Mouse (Mus musculus): ENCODE data around the gene Slc46a1. TPM values are rescaled to one million over a fixed set of nuclear protein-coding genes. Genes with fewer than 3 reads are reported as not detected.

The Slc46a1 gene
- total RNA-seq, 2 experiments from 2014 or later, result 0.56 to 3.6 TPM

- ATAC-seq (replicated peaks; ENCODE audit: low FRiP score, low TSS enrichment, poor library complexity, severe bottlenecking), result no peak
Observed at GRCm38 (mm10) chr11:78453675-78454074, 11.8 kb upstream of the Slc46a1 start.

- ATAC-seq (replicated peaks; ENCODE audit: low FRiP score, low TSS enrichment, poor library complexity, severe bottlenecking), result no peak
Observed at GRCm38 (mm10) chr11:78454276-78454675, 11.2 kb upstream of the Slc46a1 start.

GRCm38 (mm10) chr11:78455308-78455707, 10.2 kb upstream of the Slc46a1 start:
- ATAC-seq (replicated peaks; ENCODE audit: low FRiP score, low TSS enrichment, poor library complexity, severe bottlenecking), result 0 out of 2 replicates have a peak, but pooled peaks have one; percentile 65

GRCm38 (mm10) chr11:78458740-78459139, 6.8 kb upstream of the Slc46a1 start:
- no peak for ATAC-seq (replicated peaks; ENCODE audit: low FRiP score, low TSS enrichment, poor library complexity, severe bottlenecking)

GRCm38 (mm10) chr11:78461894-78462293, 3.6 kb upstream of the Slc46a1 start:
- ATAC-seq (replicated peaks; ENCODE audit: low FRiP score, low TSS enrichment, poor library complexity, severe bottlenecking), result no peak

GRCm38 (mm10) chr11:78462669-78463068, 2.8 kb upstream of the Slc46a1 start:
- no peak for ATAC-seq (replicated peaks; ENCODE audit: low FRiP score, low TSS enrichment, poor library complexity, severe bottlenecking)

GRCm38 (mm10) chr11:78463286-78464036, 2.0 kb upstream of the Slc46a1 start:
- ATAC-seq (replicated peaks; ENCODE audit: low FRiP score, low TSS enrichment, poor library complexity, severe bottlenecking), result 0 out of 2 replicates have a peak, but pooled peaks have one; percentile 32

- no peak for ATAC-seq (replicated peaks; ENCODE audit: low FRiP score, low TSS enrichment, poor library complexity, severe bottlenecking)
Observed at GRCm38 (mm10) chr11:78465116-78465515, 381 bp upstream of the Slc46a1 start.

- ATAC-seq (replicated peaks; ENCODE audit: low FRiP score, low TSS enrichment, poor library complexity, severe bottlenecking), result no peak
Observed at GRCm38 (mm10) chr11:78466242-78466912, 880 bp downstream of the Slc46a1 start.

GRCm38 (mm10) chr11:78467515-78467914, 2.0 kb downstream of the Slc46a1 start:
- ATAC-seq (replicated peaks; ENCODE audit: low FRiP score, low TSS enrichment, poor library complexity, severe bottlenecking), result no peak

- no peak for ATAC-seq (replicated peaks; ENCODE audit: low FRiP score, low TSS enrichment, poor library complexity, severe bottlenecking)
Observed at GRCm38 (mm10) chr11:78467932-78468331, 2.4 kb downstream of the Slc46a1 start.

GRCm38 (mm10) chr11:78471326-78472103, 6.0 kb downstream of the Slc46a1 start:
- ATAC-seq (replicated peaks; ENCODE audit: low FRiP score, low TSS enrichment, poor library complexity, severe bottlenecking), result no peak

GRCm38 (mm10) chr11:78475289-78475688, 9.8 kb downstream of the Slc46a1 start:
- ATAC-seq (replicated peaks; ENCODE audit: low FRiP score, low TSS enrichment, poor library complexity, severe bottlenecking), result no peak

GRCm38 (mm10) chr11:78483639-78484038, 18.1 kb downstream of the Slc46a1 start:
- ATAC-seq (replicated peaks; ENCODE audit: low FRiP score, low TSS enrichment, poor library complexity, severe bottlenecking), result no peak

GRCm38 (mm10) chr11:78488168-78488567, 22.7 kb downstream of the Slc46a1 start:
- peak; percentile 76; the same call in 1 of the 2 replicates for ATAC-seq (replicated peaks; ENCODE audit: low FRiP score, low TSS enrichment, poor library complexity, severe bottlenecking)

GRCm38 (mm10) chr11:78490781-78491241, 25.3 kb downstream of the Slc46a1 start:
- peak; percentile 55 for ATAC-seq (replicated peaks; ENCODE audit: low FRiP score, low TSS enrichment, poor library complexity, severe bottlenecking)

- no peak for ATAC-seq (replicated peaks; ENCODE audit: low FRiP score, low TSS enrichment, poor library complexity, severe bottlenecking)
Observed at GRCm38 (mm10) chr11:78495904-78496303, 30.4 kb downstream of the Slc46a1 start.

GRCm38 (mm10) chr11:78497071-78497541, 31.6 kb downstream of the Slc46a1 start:
- no peak for ATAC-seq (replicated peaks; ENCODE audit: low FRiP score, low TSS enrichment, poor library complexity, severe bottlenecking)

- ATAC-seq (replicated peaks; ENCODE audit: low FRiP score, low TSS enrichment, poor library complexity, severe bottlenecking), result peak; percentile 97
Observed at GRCm38 (mm10) chr11:78497544-78498522, 32.3 kb downstream of the Slc46a1 start, which contains the start of gene Sarm1. Gene Sarm1, minus strand, starts transcription at chr11:78497754.
